Mouse (Mus musculus): Measurements from ENCODE around the gene Hyal2.

The Hyal2 gene

GRCm38 (mm10) chr9:107612191-107612944, 44.6 kb downstream of the Hyal2 start:
- DNase-seq (ENCODE audit: low spot score), result peak; percentile 98

DNA sequence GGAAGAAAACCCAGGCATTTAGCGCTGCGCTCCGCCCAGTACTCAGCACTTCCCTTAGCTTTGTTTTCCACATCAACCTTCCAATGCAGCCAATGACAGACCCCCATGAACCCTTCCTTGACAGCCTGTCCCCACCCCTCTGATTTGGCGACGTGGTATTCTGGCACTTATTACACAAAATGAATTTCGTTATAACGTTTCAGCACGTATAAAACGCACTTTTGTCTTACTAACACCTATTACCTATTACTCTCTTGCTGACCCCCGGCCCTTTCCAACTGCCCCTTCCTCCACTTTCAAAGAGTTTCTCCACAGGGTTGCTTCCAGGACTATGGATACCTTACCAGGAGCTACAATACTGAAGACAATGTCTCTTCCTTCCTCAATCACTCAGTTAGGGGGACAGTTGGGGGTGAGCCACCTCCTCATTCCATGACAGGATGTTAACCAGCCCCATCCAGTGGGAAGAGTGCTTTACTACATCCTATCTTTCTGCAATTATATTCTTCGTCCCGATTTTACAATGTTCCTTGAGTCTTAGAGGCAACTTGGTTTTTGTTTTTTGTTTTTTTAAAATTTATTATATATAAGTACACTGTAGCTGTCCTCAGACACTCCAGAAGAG, 45.3 kb downstream of the Hyal2 start:
- DNase-seq (ENCODE audit: low spot score), result no peak

- DNase-seq (ENCODE audit: low spot score), result no peak
These were observed 47.3 kb downstream of the Hyal2 start for GRCm38 (mm10) chr9:107615035-107615434.

DNA sequence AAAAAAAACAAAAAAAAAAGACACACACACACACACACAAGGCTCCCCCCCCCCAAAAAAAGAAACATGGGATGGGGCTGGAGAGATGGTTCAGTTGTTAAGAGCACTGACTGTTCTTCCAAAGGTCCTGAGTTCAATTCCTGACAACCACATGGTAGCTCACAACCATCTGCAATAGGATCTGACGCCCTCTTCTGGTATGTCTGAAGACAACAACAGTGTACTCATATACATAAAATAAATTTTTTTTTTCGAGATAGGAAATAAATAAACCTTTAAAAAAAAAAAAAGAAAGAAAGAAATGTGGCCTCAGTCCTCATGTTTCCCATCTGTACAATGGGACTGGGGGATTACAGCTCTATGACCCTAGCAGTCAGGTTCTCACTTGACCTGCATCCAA, 49.7 kb downstream of the Hyal2 start:
- no peak for DNase-seq (ENCODE audit: low spot score)

GRCm38 (mm10) chr9:107618098-107618497, 50.4 kb downstream of the Hyal2 start:
- no peak for DNase-seq (ENCODE audit: low spot score)

DNA sequence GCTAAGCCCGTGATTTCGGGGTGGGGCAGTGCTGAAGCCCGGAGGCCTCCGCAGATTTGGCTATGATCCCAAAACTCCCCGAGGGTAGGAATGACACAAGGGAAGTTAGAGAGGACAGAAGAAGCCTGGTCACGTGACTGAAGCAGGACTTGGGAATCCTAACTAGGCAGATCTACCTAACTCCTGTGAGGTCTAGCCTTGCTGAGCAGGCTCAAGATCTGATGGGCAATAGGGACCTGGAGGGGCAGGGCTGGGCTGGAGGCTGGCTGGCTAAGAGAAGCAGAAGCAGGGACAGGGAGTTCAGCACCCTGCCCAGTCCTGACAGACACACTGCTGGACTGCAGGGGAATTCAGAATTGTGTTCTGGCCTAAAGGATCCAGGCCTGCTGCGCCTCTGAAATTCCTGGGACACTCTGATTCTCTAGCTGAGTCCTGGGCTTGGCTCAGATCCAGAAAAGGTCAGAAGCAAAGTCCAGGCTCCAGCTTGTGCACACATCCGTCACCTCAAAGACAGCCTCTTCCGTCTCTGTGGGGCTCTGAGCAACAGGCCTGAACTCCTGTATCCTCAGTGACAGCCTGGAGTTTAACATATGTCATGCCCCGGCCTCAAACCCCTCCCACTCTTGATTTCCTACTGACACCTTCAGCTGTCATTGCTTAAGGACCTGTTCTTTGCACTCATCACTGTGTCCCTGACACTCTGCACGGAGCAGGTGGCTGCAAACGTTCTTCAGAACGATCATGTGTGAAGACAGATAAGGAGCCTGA, 51.2 kb downstream of the Hyal2 start:
- DNase-seq (ENCODE audit: low spot score), result no peak

GRCm38 (mm10) chr9:107619546-107619879, 51.8 kb downstream of the Hyal2 start:
- DNase-seq (ENCODE audit: low spot score), result no peak

DNA sequence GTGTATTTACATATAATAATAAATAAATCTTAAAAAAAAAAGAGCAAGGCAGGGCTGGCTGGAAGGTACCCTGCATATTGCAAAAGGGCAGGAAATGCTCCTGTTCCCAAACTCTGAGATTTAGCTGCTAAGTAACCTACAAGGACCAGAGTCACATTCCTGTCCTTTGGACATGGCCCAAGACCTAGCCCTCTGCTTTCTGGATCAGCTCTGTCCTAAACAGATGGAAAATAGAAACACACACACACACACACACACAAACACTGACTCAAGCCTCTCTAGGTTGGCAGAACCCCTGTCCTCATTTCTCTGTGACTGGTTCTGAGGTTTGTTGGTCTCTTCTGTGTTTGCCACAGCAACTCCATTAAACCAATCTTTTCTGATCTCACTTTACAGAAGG, 53.2 kb downstream of the Hyal2 start:
- no peak for DNase-seq (ENCODE audit: low spot score)
